Mouse (Mus musculus) CH12F3 (cell line): Measurements from ENCODE around the gene Rpn2.

Experiments
- in situ Hi-C: fragments of 300-500 bp; cut with MboI; formaldehyde crosslinking; loops from 2 replicates; pipeline ENCODE4 v1.14.3; 2020; ENCODE audit warnings: low sequenced_read_pairs

Rpn2 gene

DNA sequence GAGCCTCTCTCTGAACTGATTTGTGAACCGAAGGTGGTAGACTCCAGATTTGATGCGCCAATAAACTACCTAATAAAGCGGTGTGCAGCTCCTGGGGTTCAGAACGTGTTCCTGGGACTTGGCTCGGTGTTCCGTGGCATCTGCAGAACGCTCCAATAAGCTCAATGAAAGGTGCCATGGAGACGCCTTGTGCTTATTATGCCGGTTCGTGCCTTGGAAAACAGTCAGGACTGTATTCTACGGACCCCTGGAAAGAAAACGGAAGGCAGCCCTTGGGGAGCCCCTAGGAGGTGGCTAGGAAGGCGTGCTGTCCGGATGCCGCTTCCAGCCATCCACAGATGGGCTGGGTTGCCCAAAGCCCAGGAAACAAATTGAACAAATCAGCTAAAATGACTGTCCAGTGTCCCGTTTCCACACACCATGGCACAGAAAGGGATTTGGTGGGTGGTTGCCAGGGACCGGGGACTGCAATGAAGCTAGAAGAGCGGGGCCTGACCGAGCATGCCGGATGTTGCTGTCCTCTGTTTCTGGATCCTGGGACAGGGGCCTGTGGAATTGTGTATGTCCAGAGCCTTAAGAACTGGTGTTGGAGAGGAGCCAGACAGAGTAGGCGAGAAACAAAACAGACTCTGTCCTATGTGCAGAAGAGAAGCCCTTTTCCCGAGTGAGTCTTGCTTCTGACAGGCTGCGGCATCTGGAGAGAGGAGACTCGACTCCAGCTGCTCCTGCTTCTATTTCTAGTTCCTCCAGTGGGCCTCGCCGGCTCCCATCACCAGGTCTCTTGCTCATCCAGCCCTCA is 68.7 kb downstream of the Rpn2 start, which contains the start of gene Ghrh:
Ghrh (minus strand) TSS at position 146 of the 799 bp plus-strand sequence.
- in situ Hi-C loops = loop anchor here (25.0 kb wide), 1 partner anchor 215 kb away; the partner anchor contains the start of genes Blcap and Nnat

DNA sequence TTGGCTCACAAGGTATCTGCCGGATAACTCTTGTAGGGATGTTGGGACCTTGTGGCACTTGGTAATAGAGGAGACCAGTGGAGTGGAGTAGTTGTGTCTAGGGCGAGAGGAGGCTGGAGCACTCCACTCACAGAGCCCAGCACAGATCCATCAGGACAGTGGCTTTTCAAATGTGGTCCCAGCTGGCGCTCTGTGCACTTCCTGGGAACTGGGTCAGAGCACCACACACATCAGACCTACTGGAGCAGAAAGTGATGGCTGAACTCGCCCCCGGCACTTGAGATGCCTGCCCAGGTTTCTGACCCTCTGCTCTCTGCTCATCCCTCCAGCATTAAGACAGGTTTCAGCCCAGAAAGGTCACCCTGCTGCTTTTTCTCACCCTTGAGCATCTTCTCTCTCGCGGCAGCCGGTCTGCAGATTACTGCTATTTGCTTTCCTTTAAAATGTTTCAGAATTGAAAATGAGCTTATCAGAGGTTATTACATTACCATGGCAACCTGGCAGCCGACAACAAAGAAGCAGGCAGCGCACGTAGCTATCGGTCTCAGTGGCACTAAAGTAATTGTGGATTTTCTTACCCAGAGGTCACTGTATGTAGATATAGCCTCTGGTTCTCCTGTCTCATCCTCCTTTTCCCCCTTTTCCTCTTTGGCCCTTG is 70.4 kb downstream of the Rpn2 start:
- in situ Hi-C loops = loop anchor here (25.0 kb wide), 1 partner anchor 213 kb away; the partner anchor contains the start of genes Blcap and Nnat

- in situ Hi-C loops = no loop called here
Measured at GRCm38 (mm10) chr2:157353183-157353582, 74.4 kb downstream of the Rpn2 start.

DNA sequence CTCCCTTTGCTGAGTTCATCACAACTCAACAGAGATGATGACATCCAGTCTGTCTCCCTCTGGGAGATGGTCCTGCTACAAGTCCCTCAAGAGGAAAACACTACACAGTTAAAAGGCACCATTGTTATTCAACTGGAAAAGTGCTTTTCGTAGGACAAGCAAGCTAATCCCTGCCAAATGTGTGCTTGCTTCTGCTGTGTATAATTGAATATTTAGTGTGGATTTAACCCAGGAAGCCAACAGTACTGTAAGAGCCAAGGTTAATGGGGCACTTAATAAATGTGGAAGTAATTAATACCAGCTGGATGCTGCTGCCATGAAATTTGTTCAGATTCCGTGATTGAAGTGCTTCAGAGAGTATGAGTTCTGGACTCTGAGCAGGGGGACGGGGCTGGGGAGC is 75.3 kb downstream of the Rpn2 start:
- in situ Hi-C loops = no loop called here

GRCm38 (mm10) chr2:157360028-157360427 is 81.2 kb downstream of the Rpn2 start:
- in situ Hi-C loops = no loop called here

- in situ Hi-C loops = no loop called here
Measured at GRCm38 (mm10) chr2:157363031-157363430, 84.2 kb downstream of the Rpn2 start.

GRCm38 (mm10) chr2:157366762-157367161 is 87.9 kb downstream of the Rpn2 start:
- in situ Hi-C loops = no loop called here

DNA sequence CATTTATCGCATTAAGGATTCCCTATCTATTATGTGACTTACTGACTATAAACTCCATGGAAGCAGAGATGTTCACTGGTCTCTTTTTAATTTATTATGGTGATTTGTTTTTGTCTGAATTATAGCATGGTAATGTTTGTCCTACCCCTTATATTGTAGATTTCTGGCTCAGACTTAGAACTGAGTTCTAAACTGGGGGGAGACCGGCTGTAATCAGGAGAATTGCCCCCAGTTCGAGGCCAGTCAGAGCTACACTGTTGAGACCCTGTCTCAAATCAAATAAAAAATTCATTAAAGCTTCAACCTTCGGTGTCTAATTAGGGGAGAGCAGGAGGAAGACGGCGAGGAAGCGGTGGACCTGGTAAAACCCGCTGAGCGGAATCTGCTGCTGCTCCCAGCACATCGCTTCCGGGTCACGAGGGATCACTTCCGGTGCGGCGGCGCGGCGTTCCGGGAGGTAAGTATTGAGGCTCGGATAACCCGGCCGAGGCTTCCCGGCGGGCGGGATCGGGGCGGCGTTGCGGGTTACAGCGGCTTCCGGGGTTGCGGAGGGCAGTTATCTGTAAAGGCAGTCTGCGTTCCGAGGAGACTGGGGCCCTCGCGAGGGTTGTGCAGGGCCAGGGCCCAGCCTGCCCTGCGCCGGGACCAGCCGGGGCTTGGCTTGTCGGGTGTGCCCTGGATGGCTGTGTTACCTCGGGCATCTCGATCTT is 88.5 kb downstream of the Rpn2 start, which contains the start of gene Manbal:
Manbal (plus strand) TSS at position 411 of the 710 bp plus-strand sequence.
- in situ Hi-C loops = no loop called here

GRCm38 (mm10) chr2:157367991-157368390 is 89.2 kb downstream of the Rpn2 start:
- in situ Hi-C loops = no loop called here

GRCm38 (mm10) chr2:157371696-157372095 is 92.9 kb downstream of the Rpn2 start:
- in situ Hi-C loops = no loop called here

DNA sequence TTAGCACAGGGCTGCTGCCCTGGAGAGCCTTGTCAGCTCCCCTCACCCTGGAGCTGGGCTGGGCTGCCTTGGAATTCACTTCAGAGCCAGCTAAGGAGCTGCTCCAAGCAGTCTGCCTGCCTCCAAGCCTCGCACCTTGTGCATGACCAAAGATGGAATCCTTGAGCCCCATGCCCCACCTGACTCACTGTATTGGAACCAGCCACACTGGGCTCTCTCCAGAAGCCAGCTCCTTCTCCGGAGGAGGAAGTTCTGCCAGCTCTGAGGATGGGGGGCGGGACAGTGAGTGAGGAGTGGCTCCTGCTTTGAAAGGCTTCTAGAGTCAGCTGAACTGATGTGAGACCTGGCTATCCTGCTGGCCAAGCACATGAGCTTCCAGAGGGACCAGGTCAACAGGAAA is 94.9 kb downstream of the Rpn2 start:
- in situ Hi-C loops = no loop called here

DNA sequence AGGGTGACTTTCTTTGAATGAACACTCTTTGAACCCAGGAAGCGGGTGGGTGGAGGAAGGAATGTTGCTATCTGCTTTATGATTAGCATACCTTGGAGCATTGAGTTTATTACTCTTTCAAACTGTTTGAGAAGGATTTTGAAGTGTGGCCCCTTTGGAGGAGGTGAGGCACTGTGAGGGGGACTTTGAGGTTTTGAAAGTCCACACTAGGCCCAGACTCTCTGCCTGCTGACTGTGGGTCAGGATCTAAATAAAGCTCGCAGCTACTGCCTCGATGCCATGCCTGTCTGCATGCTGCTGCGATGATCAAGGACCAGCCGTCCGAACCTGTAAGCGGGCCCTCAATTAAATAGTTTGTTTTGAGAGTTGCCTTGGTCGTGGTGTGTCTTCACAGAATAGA is 96.2 kb downstream of the Rpn2 start:
- in situ Hi-C loops = no loop called here
